Mouse (Mus musculus) ES-Bruce4 (cell line): Measurements from ENCODE around the gene Kcnc4.

Source experiments
- CTCF ChIP-seq: IDR thresholded peaks from one replicate; pipeline ENCODE4 v1.8.1; 2011; ENCODE audit warnings: low read depth, low read length
- POLR2A ChIP-seq: IDR thresholded peaks from one replicate; pipeline ENCODE4 v1.8.1; 2011; ENCODE audit warnings: low read length; ENCODE audit not compliant: insufficient read depth

DNA sequence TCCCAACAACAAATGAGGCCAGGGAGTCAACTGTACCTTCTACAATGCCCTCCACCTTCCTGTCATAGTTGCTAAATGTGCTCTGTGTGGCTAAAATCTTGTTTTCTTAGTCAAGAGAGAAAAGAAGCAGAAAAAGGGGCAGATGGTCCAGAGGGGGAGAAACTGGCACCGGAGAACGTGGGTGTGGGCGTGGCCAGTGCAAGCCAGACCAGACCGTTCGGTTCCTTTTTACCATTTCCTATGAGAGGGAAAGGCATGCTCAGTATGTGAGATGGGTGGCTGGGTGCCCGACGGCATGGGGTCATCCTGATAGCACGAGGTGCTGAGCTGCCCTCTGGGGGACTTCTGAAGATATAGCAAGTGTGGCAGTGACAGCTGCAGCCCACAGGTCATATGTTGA, 49.3 kb upstream of the Kcnc4 start:
- TF ChIP-seq CTCF (no peak), POLR2A (no peak)
